ENCODE assay signal across 12 mouse cellular contexts in the genomic region with DNA sequence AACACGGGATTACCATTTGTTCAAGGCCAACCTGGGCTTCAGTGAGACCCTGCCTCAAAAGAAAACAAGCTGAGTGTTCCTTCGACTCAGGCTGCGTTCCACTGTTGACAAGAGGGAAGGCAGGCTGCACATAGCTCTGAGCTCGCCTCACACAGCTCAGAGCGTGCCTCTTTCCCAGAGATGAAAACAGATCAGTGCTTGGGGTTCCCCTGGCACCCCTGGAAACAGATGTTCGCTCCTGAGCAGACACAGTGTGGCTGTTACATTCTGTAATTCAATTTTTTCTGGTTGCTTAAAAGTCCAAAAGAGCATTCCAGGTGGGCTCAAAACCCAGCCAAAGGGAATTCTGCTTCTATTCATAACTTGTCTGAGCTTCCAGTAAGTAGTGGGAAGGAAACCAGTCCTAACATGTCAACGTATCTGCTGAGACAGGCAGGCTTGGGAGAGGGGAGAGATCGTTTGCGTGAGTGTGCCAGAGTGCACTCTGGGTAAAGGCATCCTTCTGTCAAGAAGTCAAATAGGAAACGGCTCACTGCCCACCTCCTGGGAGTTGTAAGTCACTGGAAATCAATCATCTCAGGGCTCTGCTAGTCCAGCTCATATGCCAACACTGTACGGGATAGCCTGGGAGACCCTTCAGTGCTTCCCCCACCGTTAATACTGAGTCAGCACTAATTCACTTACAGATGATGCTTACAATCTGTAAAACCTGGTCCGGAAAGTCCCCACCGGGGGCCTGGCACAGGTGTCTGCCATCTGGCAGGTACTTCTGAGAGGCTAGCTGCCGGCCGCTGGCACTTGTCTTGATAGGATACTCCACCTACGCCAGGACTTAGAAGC.
DNase-seq lines count a peak whose midpoint lies in the region; ATAC-seq lines count a peak whose summit lies in the region.
"Had no signal": no experiment of that assay in that cellular context is flagged by ENCODE, and none has a peak within 500 bp of the region (broad histone marks: within the 10 kb centered on the region; RNA-seq: fewer than 3 reads in every experiment).

No protein-coding gene starts in this region.

- H3K4me2 ChIP-seq in limb, embryonic 12.5 days: no peak overlapping the region
- H3K4me2 ChIP-seq in embryonic facial prominence, embryonic 12.5 days (replicated peaks): peak overlapping the region; percentile 6; the same call in 1 of the 2 replicates
- H3K4me2 ChIP-seq in neural tube, embryonic 13.5 days: no peak overlapping the region

- H3K36me3 ChIP-seq in limb, embryonic 12.5 days: no peaks in the 10 kb centered on the region
- H3K36me3 ChIP-seq in limb, embryonic 10.5 days: no peaks in the 10 kb centered on the region
- no peaks in the 10 kb centered on the region for H3K36me3 ChIP-seq in embryonic facial prominence, embryonic 12.5 days
- H3K36me3 ChIP-seq in neural tube, embryonic 13.5 days: no peaks in the 10 kb centered on the region

- peak; percentile 68 for ATAC-seq in limb, embryonic 12.5 days (ENCODE audit: insufficient number of reproducible peaks, insufficient read depth, low FRiP score, low TSS enrichment, low read depth)
- ATAC-seq in embryonic facial prominence, embryonic 12.5 days (ENCODE audit: insufficient number of reproducible peaks, insufficient read depth, low FRiP score, low TSS enrichment): peak; percentile 82; the same call in 1 of the 2 replicates
- peak; percentile 50; the same call in 1 of the 2 replicates for ATAC-seq in neural tube, embryonic 13.5 days (ENCODE audit: low read depth)

- H3K9me3 ChIP-seq in limb, embryonic 12.5 days: 0 out of 2 replicates have a peak, but pooled peaks cover 4% of the 10 kb centered on the region
- H3K9me3 ChIP-seq in limb, embryonic 10.5 days (replicated peaks): no peaks in the 10 kb centered on the region
- no peaks in the 10 kb centered on the region for H3K9me3 ChIP-seq in embryonic facial prominence, embryonic 12.5 days
- no peaks in the 10 kb centered on the region for H3K9me3 ChIP-seq in neural tube, embryonic 13.5 days

- H3K4me3 ChIP-seq in limb, embryonic 12.5 days (replicated peaks): no peak overlapping the region
- H3K4me3 ChIP-seq in limb, embryonic 10.5 days: no peak overlapping the region
- no peak overlapping the region for H3K4me3 ChIP-seq in embryonic facial prominence, embryonic 12.5 days
- no peak overlapping the region for H3K4me3 ChIP-seq in neural tube, embryonic 13.5 days

- no peaks in the 10 kb centered on the region for H3K27me3 ChIP-seq in limb, embryonic 12.5 days
- H3K27me3 ChIP-seq in limb, embryonic 10.5 days (ENCODE audit: low read depth, poor library complexity, severe bottlenecking): no peaks in the 10 kb centered on the region
- no peaks in the 10 kb centered on the region for H3K27me3 ChIP-seq in embryonic facial prominence, embryonic 12.5 days
- no peaks in the 10 kb centered on the region for H3K27me3 ChIP-seq in neural tube, embryonic 13.5 days

- 51% methylated on average over 17 of the region's 17 CpGs for WGBS in limb, embryonic 12.5 days
- WGBS in limb, embryonic 10.5 days: 78% methylated on average over 17 of the region's 17 CpGs
- WGBS in embryonic facial prominence, embryonic 12.5 days: 46% methylated on average over 17 of the region's 17 CpGs
- 63% methylated on average over 17 of the region's 17 CpGs for WGBS in neural tube, embryonic 13.5 days

- peak overlapping the region; percentile 19; the same call in 1 of the 2 replicates for H3K27ac ChIP-seq in limb, embryonic 12.5 days
- no peak overlapping the region for H3K27ac ChIP-seq in limb, embryonic 10.5 days
- H3K27ac ChIP-seq in embryonic facial prominence, embryonic 12.5 days: peak overlapping the region; percentile 23; the same call in 1 of the 2 replicates
- 0 out of 2 replicates have a peak overlapping the region, but pooled peaks have one; percentile 7 for H3K27ac ChIP-seq in neural tube, embryonic 13.5 days (replicated peaks)

- H3K9ac ChIP-seq in limb, embryonic 12.5 days (replicated peaks): no peak overlapping the region
- H3K9ac ChIP-seq in embryonic facial prominence, embryonic 12.5 days: no peak overlapping the region
- no peak overlapping the region for H3K9ac ChIP-seq in neural tube, embryonic 13.5 days

- no peak for DNase-seq in limb, embryonic 10.5 days (ENCODE audit: low spot score)
- peak; percentile 91 for DNase-seq in cerebellum, adult 11-12 months
- no peak for DNase-seq in embryo, embryonic 10 days (ENCODE audit: low spot score)
- DNase-seq in lung, adult 18-20 months: no peak
- DNase-seq in kidney, postnatal 14 days: no peak
- DNase-seq: adrenal gland, adult 2 months; kidney, adult 8-10 months; lung, postnatal 10 days; thymus, postnatal 4 days had no signal

- H3K4me1 ChIP-seq in limb, embryonic 12.5 days (replicated peaks): no peaks in the 10 kb centered on the region
- 0 out of 2 replicates have a peak, but pooled peaks cover 8% of the 10 kb centered on the region for H3K4me1 ChIP-seq in limb, embryonic 10.5 days
- peaks cover 13% of the 10 kb centered on the region; the same call in 1 of the 2 replicates for H3K4me1 ChIP-seq in embryonic facial prominence, embryonic 12.5 days
- H3K4me1 ChIP-seq in neural tube, embryonic 13.5 days (replicated peaks): peaks cover 9% of the 10 kb centered on the region; the same call in 1 of the 2 replicates
